Mouse (Mus musculus) embryonic facial prominence, embryonic 10.5 days (tissue): ENCODE results near the gene P2rx5. TPM values are rescaled to one million over a fixed set of nuclear protein-coding genes. Genes with fewer than 3 reads are reported as not detected.

Experiments
- DNase-seq: peaks from one replicate; pipeline ENCODE4 v3.0.0-alpha.2; 2017; ENCODE audit warnings: low spot score
- H3K27ac ChIP-seq: fragments of 300-500 bp; sonication (generic); replicated peaks from 2 replicates; pipeline ENCODE4 v1.5.1; 2016; ENCODE audit warnings: mild to moderate bottlenecking
- H3K27me3 ChIP-seq: fragments of 300-500 bp; sonication (generic); replicated peaks from 2 replicates; pipeline ENCODE4 v1.6.1; 2016; ENCODE audit warnings: low read depth, mild to moderate bottlenecking; ENCODE audit not compliant: poor library complexity, severe bottlenecking
- H3K36me3 ChIP-seq: fragments of 300-500 bp; sonication (generic); replicated peaks from 2 replicates; pipeline ENCODE4 v1.6.1; 2016; ENCODE audit warnings: mild to moderate bottlenecking, moderate library complexity
- H3K4me1 ChIP-seq: fragments of 300-500 bp; sonication (generic); 2 replicates; pipeline ENCODE4 v1.6.1; 2016
- H3K4me3 ChIP-seq: fragments of 300-500 bp; sonication (generic); 2 replicates; pipeline ENCODE4 v1.5.1; 2016; ENCODE audit warnings: mild to moderate bottlenecking, moderate library complexity
- H3K9me3 ChIP-seq: fragments of 300-500 bp; sonication (generic); 2 replicates; pipeline ENCODE4 v1.6.1; 2016; ENCODE audit warnings: mild to moderate bottlenecking
- WGBS: fragments of 180-500 bp; shearing (Covaris S2); methylation state at CpG from one replicate; pipeline ENCODE4 v1.1.7; 2016; 5-methylcytosine and 5-hydroxymethylcytosine counted together
- polyA plus RNA-seq: library from polyadenylated mRNA; unstranded; fragments of >200 nt; fragmentation: Nextera tagmentation; extraction: Ambion mirVana; gene quantifications from 2 replicates; pipeline ENCODE4 v1.2.1, GENCODE M21; 2016

Gene P2rx5
- polyA plus RNA-seq, 1 experiment from 2014 or later, result 0.10 TPM

DNA sequence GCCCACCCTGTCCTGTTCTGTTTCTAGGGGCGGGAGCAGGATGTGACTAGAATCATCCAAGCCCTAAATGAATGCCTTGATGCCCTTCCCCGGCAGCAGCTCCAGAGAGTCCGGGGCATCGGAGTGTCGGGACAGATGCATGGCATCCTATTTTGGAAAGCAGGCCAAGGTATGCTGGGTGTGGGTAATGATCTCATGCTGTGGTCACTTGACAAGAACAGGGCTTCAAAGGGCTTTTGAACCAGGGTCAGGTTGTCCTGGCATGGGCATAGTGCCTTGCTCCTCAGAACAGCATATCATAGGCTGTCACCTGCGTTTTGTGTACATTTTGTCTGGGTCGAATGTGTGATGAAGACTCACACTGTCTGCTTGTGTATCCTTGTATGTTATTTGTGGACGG lies 43.7 kb downstream of the P2rx5 start:
- Histone ChIP-seq H3K9me3 (no peaks in the 10 kb centered on the region), H3K36me3 (no peaks in the 10 kb centered on the region), H3K27me3 (no peaks in the 10 kb centered on the region; the same call in 1 of the 2 replicates), H3K4me3 (no peak overlapping the region), H3K27ac (no peak overlapping the region), H3K4me1 (peaks cover 7% of the 10 kb centered on the region)
- 86% methylated on average over 8 of the region's 8 CpGs for WGBS
- no peak for DNase-seq

DNA sequence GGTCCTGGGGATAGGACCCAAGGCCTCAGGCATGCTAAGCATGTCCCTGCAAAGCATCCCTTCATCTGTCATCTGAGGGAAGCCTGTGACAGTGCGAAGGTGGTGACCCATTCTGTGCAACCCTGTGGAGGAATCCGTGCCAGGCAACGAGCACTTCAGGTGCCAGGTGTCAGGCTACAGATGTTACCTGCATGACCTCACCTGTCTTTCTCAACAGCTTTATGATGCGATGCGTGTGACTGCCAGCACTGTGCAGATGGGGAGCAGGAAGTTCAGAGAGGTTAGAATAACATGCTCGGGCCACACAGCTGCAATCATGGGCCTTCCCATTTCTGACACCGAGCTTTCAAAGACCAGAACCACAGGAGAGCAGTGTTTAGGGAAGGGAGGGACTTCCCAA lies 45.0 kb downstream of the P2rx5 start:
- Histone ChIP-seq H3K27ac (no peak overlapping the region), H3K9me3 (no peaks in the 10 kb centered on the region), H3K4me3 (no peak overlapping the region), H3K36me3 (no peaks in the 10 kb centered on the region), H3K27me3 (no peaks in the 10 kb centered on the region; the same call in 1 of the 2 replicates), H3K4me1 (no peaks in the 10 kb centered on the region; the same call in 1 of the 2 replicates)
- no peak for DNase-seq
- 70% methylated on average over 7 of the region's 7 CpGs for WGBS

DNA sequence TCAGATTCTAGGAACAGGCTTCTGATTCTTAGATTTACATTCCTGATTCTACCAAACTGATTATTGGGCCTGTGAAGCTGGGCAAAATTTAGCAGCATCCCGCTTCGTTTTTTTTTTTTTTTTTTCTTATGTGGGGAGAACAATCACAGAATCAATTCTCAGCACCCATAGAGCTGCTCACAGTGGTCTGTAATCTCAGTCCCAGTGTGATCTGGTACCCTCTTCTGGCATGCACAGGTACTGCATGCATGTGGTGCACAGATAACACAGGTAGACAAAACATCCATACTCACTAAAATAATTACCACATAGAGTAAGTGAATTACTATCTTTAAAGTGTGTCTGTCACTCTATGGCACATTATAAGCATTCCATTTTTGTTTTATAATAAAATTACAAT lies 47.4 kb downstream of the P2rx5 start:
- 88% methylated on average over 2 of the region's 2 CpGs for WGBS

DNA sequence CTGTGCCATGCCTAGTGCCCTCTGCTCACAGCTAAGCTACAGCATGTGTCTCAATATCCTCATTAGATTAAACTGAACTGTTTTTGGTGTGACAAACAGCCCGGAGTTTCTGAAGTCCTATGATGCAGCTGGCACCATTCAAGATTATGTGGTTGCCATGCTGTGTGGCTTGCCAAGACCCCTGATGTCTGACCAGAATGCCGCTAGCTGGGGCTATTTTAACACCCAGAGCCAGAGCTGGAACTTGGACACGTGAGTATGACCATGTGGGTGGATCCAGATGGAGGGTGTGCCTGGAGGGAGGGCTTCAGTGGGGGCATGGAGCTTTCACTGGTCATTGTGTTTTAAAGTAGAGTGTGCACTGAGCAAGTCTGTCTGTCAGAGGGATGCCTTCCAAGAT lies 53.7 kb downstream of the P2rx5 start:
- H3K27me3 ChIP-seq, result 0 out of 2 replicates have a peak, but pooled peaks cover 4% of the 10 kb centered on the region
- WGBS, result 75% methylated on average over 3 of the region's 3 CpGs

More for the DNA sequence above, 47.4 kb downstream of the P2rx5 start:
- DNase-seq, result no peak
- no peak overlapping the region for H3K4me3 ChIP-seq
- H3K27ac ChIP-seq, result no peak overlapping the region
- H3K4me1 ChIP-seq, result no peaks in the 10 kb centered on the region; the same call in 1 of the 2 replicates
- H3K9me3 ChIP-seq, result no peaks in the 10 kb centered on the region
- no peaks in the 10 kb centered on the region for H3K36me3 ChIP-seq
- no peaks in the 10 kb centered on the region for H3K27me3 ChIP-seq

DNA sequence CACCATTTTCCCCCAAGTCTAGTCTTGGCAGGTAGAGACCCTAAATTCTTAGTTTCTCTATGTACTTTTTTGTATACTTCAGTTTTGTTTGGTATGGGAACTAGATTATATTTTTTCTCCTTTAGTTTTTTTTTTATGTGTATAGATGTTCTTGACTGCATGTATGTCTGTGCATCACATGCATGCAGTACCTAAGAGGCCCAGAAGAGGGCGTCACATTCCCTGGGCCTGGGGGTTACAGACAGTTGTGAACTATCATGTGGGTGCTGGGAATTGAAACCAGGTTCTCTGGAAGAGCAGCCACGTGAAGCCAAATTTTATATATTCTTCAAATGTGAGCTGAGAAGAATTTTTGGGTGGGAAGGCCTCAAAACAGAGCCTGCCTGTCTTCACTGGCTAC lies 59.5 kb downstream of the P2rx5 start:
- Histone ChIP-seq H3K4me3 (no peak overlapping the region), H3K4me1 (no peaks in the 10 kb centered on the region), H3K9me3 (no peaks in the 10 kb centered on the region), H3K36me3 (no peaks in the 10 kb centered on the region), H3K27me3 (0 out of 2 replicates have a peak, but pooled peaks cover 4% of the 10 kb centered on the region), H3K27ac (no peak overlapping the region)
- no peak for DNase-seq
- 63% methylated on average over 2 of the region's 2 CpGs for WGBS

More for the DNA sequence above, 53.7 kb downstream of the P2rx5 start:
- Histone ChIP-seq H3K4me3 (no peak overlapping the region), H3K27ac (no peak overlapping the region), H3K4me1 (no peaks in the 10 kb centered on the region), H3K36me3 (no peaks in the 10 kb centered on the region), H3K9me3 (no peaks in the 10 kb centered on the region)
- no peak for DNase-seq

DNA sequence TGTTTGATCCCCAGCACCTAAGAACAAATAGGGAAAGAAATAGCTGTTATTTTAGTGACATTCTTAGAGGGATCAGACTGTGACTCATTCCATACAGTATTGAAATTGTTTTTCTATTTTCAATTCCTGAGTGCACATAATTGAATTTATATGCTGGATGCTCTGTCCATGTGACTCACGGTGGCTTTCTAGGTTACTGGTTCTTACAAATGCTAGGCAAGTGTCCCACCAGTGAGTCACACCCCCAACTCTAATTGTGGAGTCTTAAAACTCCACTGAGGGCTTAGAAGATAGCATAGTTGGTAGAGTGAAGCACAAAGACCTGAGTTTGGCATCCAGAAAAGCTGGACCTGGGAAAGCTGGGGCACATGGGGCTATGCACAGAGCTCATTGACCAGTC lies 60.4 kb downstream of the P2rx5 start:
- Histone ChIP-seq H3K27me3 (no peaks in the 10 kb centered on the region), H3K36me3 (no peaks in the 10 kb centered on the region), H3K4me1 (no peaks in the 10 kb centered on the region), H3K4me3 (no peak overlapping the region), H3K9me3 (no peaks in the 10 kb centered on the region), H3K27ac (no peak overlapping the region)
- 84% methylated on average over 1 of the region's 1 CpGs for WGBS
- no peak for DNase-seq

Other genes starting within 250 kb of the P2rx5 start
- 1.3 and 1.4 TPM in 2 replicates for gene Atp2a3, start 199.3 kb upstream of the P2rx5 start, polyA plus RNA-seq
- gene P2rx1, start 161.3 kb upstream of the P2rx5 start, polyA plus RNA-seq, result 0.79 and 1.0 TPM in 2 replicates
- gene Camkk1, start 141.4 kb upstream of the P2rx5 start, polyA plus RNA-seq, result 5.6 and 6.9 TPM in 2 replicates
- 13.7 and 13.8 TPM in 2 replicates for gene Ncbp3, start 112.6 kb upstream of the P2rx5 start, polyA plus RNA-seq
- gene Itgae, start 69.8 kb upstream of the P2rx5 start, polyA plus RNA-seq, result 0.45 and 0.52 TPM in 2 replicates
- 25.0 and 26.3 TPM in 2 replicates for gene Haspin, start 22.1 kb upstream of the P2rx5 start, polyA plus RNA-seq
- 122 and 123 TPM in 2 replicates for gene Emc6, start 16.6 kb downstream of the P2rx5 start, polyA plus RNA-seq
- gene Tax1bp3, start 16.7 kb downstream of the P2rx5 start, polyA plus RNA-seq, result 189 and 206 TPM in 2 replicates
- gene Ctns, start 38.6 kb downstream of the P2rx5 start, polyA plus RNA-seq, result 17.4 and 18.4 TPM in 2 replicates
- gene Shpk, start 39.0 kb downstream of the P2rx5 start, polyA plus RNA-seq, result 0.49 and 0.86 TPM in 2 replicates
- gene Trpv1, start 73.9 kb downstream of the P2rx5 start, polyA plus RNA-seq, result 0.10 TPM in 1 of 2 replicates, not detected in the other
- 0.04 TPM in 1 of 2 replicates, not detected in the other for gene Trpv3, start 107.0 kb downstream of the P2rx5 start, polyA plus RNA-seq
- 0.10 and 0.39 TPM in 2 replicates for gene Aspa, start 169.2 kb downstream of the P2rx5 start, polyA plus RNA-seq
- gene Gm49340, start 169.3 kb downstream of the P2rx5 start, polyA plus RNA-seq, result not detected in 2 replicates
- not detected in 2 replicates for gene Spata22, start 169.3 kb downstream of the P2rx5 start, polyA plus RNA-seq
- not detected in 2 replicates for gene Olfr20, start 190.4 kb downstream of the P2rx5 start, polyA plus RNA-seq
- not detected in 2 replicates for gene Olfr376, start 210.8 kb downstream of the P2rx5 start, polyA plus RNA-seq
- not detected in 2 replicates for gene Olfr1, start 239.2 kb downstream of the P2rx5 start, polyA plus RNA-seq